Mouse (Mus musculus): ENCODE results near the gene Hlcs.
A peak's percentile ranks its signal among the peaks of the same experiment; 100 is the strongest.

The Hlcs gene

GRCm38 (mm10) chr16:94250640-94251349, 62.6 kb downstream of the Hlcs start:
- Histone ChIP-seq H3K9me3 (ENCODE audit: low read length) (no peaks in the 10 kb centered on the region), H3K27me3 (ENCODE audit: insufficient read depth, low read length) (peaks cover 11% of the 10 kb centered on the region), H3K36me3 (ENCODE audit: insufficient read depth, low read length) (no peaks in the 10 kb centered on the region), H3K4me1 (replicated peaks; ENCODE audit: low read depth, low read length) (peaks cover 27% of the 10 kb centered on the region), H3K4me3 (replicated peaks; ENCODE audit: low read length) (no peak overlapping the region)
- TF ChIP-seq NANOG (IDR thresholded peaks at IDR 0.05; ENCODE audit: borderline replicate concordance, low read length): no peak
- TF ChIP-seq CTCF (conservative IDR thresholded peaks at IDR 0.05; ENCODE audit: low read length): no peak
- no peak for TF ChIP-seq POU5F1 (IDR thresholded peaks at IDR 0.05; ENCODE audit: borderline replicate concordance, low read length)

GRCm38 (mm10) chr16:94250136-94250535, 63.2 kb downstream of the Hlcs start:
- no peaks in the 10 kb centered on the region for H3K9me3 ChIP-seq (ENCODE audit: low read length)
- TF ChIP-seq POU5F1 (IDR thresholded peaks at IDR 0.05; ENCODE audit: borderline replicate concordance, low read length) (no peak), NANOG (IDR thresholded peaks at IDR 0.05; ENCODE audit: borderline replicate concordance, low read length) (no peak), CTCF (conservative IDR thresholded peaks at IDR 0.05; ENCODE audit: low read length) (no peak)

DNA sequence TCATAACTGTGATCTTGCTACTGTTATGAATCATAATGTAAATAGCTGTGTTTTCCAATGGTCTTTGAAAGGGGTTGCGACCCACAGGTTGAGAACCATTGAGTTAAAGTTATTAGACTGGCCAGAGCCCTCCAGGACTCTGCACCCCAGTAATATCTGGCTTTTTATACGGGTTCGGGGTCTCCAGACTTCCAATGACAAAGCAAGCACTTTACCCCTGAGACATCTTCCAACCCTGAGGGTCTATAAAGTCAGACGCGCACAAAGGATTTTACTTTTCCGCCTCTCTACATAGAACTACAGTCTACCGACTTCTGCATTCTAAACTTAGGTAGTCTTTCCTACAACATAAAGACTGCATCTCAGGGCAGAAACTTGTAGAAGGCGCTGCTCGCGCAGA, 63.7 kb downstream of the Hlcs start:
- Histone ChIP-seq H3K27me3 (ENCODE audit: insufficient read depth, low read length) (peaks cover 16% of the 10 kb centered on the region), H3K4me1 (replicated peaks; ENCODE audit: low read depth, low read length) (peaks cover 36% of the 10 kb centered on the region), H3K36me3 (ENCODE audit: insufficient read depth, low read length) (no peaks in the 10 kb centered on the region), H3K9me3 (ENCODE audit: low read length) (no peaks in the 10 kb centered on the region), H3K4me3 (replicated peaks; ENCODE audit: low read length) (no peak overlapping the region)
- TF ChIP-seq NANOG (IDR thresholded peaks at IDR 0.05; ENCODE audit: borderline replicate concordance, low read length) (no peak), POU5F1 (IDR thresholded peaks at IDR 0.05; ENCODE audit: borderline replicate concordance, low read length) (no peak), CTCF (conservative IDR thresholded peaks at IDR 0.05; ENCODE audit: low read length) (no peak)

More at GRCm38 (mm10) chr16:94250136-94250535, 63.2 kb downstream of the Hlcs start:
- Histone ChIP-seq H3K4me1 (replicated peaks; ENCODE audit: low read depth, low read length) (peaks cover 34% of the 10 kb centered on the region), H3K4me3 (replicated peaks; ENCODE audit: low read length) (no peak overlapping the region), H3K36me3 (ENCODE audit: insufficient read depth, low read length) (no peaks in the 10 kb centered on the region), H3K27me3 (ENCODE audit: insufficient read depth, low read length) (peaks cover 14% of the 10 kb centered on the region)

- peaks cover 9% of the 10 kb centered on the region for H3K27me3 ChIP-seq (ENCODE audit: insufficient read depth, low read length)
- no peaks in the 10 kb centered on the region for H3K36me3 ChIP-seq (ENCODE audit: insufficient read depth, low read length)
- peaks cover 35% of the 10 kb centered on the region for H3K4me1 ChIP-seq (replicated peaks; ENCODE audit: low read depth, low read length)
- TF ChIP-seq CTCF (conservative IDR thresholded peaks at IDR 0.05; ENCODE audit: low read length) (no peak), NANOG (IDR thresholded peaks at IDR 0.05; ENCODE audit: borderline replicate concordance, low read length) (no peak), POU5F1 (IDR thresholded peaks at IDR 0.05; ENCODE audit: borderline replicate concordance, low read length) (no peak)
- no peak overlapping the region for H3K4me3 ChIP-seq (replicated peaks; ENCODE audit: low read length)
- H3K9me3 ChIP-seq (ENCODE audit: low read length): no peaks in the 10 kb centered on the region
Measured at GRCm38 (mm10) chr16:94248721-94249120, 64.7 kb downstream of the Hlcs start.

DNA sequence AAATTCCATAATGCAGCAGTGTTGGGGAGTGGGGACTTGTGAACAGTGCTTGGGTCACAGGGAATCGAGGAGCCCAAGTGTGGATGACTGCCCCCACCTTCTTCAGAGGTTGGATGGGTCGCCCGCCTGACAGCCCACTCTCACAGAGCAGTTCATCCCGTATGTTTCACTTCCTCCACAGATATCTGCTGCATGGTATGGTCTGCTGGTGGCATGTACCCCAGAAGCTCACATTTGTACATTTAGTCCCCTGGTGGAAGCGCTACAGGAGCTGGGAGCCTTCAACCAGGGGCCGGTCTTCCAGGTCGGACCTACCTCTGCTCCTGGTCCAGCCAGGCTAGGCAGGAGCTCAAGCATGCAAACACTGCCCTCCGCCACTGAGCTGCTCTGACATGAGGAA, 66.4 kb downstream of the Hlcs start:
- TF ChIP-seq NANOG (IDR thresholded peaks at IDR 0.05; ENCODE audit: borderline replicate concordance, low read length): no peak
- TF ChIP-seq CTCF (conservative IDR thresholded peaks at IDR 0.05; ENCODE audit: low read length): no peak
- no peak for TF ChIP-seq POU5F1 (IDR thresholded peaks at IDR 0.05; ENCODE audit: borderline replicate concordance, low read length)
- 0 out of 2 replicates have a peak, but pooled peaks cover 5% of the 10 kb centered on the region for H3K27me3 ChIP-seq (ENCODE audit: insufficient read depth, low read length)
- no peaks in the 10 kb centered on the region for H3K36me3 ChIP-seq (ENCODE audit: insufficient read depth, low read length)
- peaks cover 35% of the 10 kb centered on the region for H3K4me1 ChIP-seq (replicated peaks; ENCODE audit: low read depth, low read length)
- H3K9me3 ChIP-seq (ENCODE audit: low read length): no peaks in the 10 kb centered on the region
- H3K4me3 ChIP-seq (replicated peaks; ENCODE audit: low read length): peak overlapping the region; percentile 26; the same call in 1 of the 2 replicates

DNA sequence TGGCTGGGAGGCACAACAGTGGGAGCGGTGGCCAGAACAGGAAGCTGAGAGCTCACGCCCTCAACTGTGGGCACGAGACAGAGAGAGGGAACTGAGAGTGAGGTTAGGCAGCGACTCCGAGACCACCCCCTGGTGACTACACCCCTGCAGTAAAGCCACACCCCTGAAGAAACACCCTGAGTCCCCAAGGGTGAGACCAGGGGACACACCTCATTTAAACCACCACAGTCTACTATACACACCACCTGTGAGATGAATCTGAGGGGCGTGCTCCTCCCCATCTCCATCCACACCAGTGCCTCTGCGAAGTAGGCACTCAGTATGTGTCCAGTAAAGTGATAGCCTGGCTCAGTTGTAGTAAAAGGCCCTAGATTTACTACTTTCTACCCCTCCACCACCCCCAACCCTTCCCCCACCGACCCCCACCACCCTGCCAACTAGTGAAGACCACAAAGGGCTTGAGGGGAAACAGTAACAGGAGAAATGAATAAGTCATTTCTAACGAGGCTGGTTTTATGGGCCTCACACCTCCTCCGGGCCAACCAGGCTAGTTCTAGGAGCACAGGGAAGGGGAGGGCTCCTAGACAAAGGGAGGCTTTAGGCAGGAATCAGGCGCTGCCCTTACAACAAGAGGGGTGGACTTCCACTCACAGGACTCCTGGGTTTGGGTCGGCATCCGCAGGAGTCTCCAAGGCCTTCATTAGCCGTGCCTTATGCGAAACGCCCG, 67.2 kb downstream of the Hlcs start:
- H3K4me1 ChIP-seq (replicated peaks; ENCODE audit: low read depth, low read length): peaks cover 35% of the 10 kb centered on the region
- H3K27me3 ChIP-seq (ENCODE audit: insufficient read depth, low read length): 0 out of 2 replicates have a peak, but pooled peaks cover 5% of the 10 kb centered on the region
- H3K4me3 ChIP-seq (replicated peaks; ENCODE audit: low read length): peak overlapping the region; percentile 35
- no peaks in the 10 kb centered on the region for H3K9me3 ChIP-seq (ENCODE audit: low read length)
- TF ChIP-seq NANOG (IDR thresholded peaks at IDR 0.05; ENCODE audit: borderline replicate concordance, low read length) (no peak), CTCF (conservative IDR thresholded peaks at IDR 0.05; ENCODE audit: low read length) (no peak), POU5F1 (IDR thresholded peaks at IDR 0.05; ENCODE audit: borderline replicate concordance, low read length) (no peak)
- no peaks in the 10 kb centered on the region for H3K36me3 ChIP-seq (ENCODE audit: insufficient read depth, low read length)

- Histone ChIP-seq H3K9me3 (ENCODE audit: low read length) (no peaks in the 10 kb centered on the region), H3K36me3 (ENCODE audit: insufficient read depth, low read length) (no peaks in the 10 kb centered on the region), H3K4me3 (replicated peaks; ENCODE audit: low read length) (no peak overlapping the region), H3K27me3 (ENCODE audit: insufficient read depth, low read length) (peaks cover 8% of the 10 kb centered on the region; the same call in 1 of the 2 replicates), H3K4me1 (replicated peaks; ENCODE audit: low read depth, low read length) (peaks cover 65% of the 10 kb centered on the region)
- TF ChIP-seq CTCF (conservative IDR thresholded peaks at IDR 0.05; ENCODE audit: low read length): no peak
- TF ChIP-seq POU5F1 (IDR thresholded peaks at IDR 0.05; ENCODE audit: borderline replicate concordance, low read length): no peak
- TF ChIP-seq NANOG (IDR thresholded peaks at IDR 0.05; ENCODE audit: borderline replicate concordance, low read length): no peak
Measured at GRCm38 (mm10) chr16:94241126-94241525, 72.2 kb downstream of the Hlcs start.

GRCm38 (mm10) chr16:94240190-94240589, 73.2 kb downstream of the Hlcs start:
- TF ChIP-seq CTCF (conservative IDR thresholded peaks at IDR 0.05; ENCODE audit: low read length): no peak
- no peak for TF ChIP-seq NANOG (IDR thresholded peaks at IDR 0.05; ENCODE audit: borderline replicate concordance, low read length)
- no peak for TF ChIP-seq POU5F1 (IDR thresholded peaks at IDR 0.05; ENCODE audit: borderline replicate concordance, low read length)
- peaks cover 6% of the 10 kb centered on the region; the same call in 1 of the 2 replicates for H3K27me3 ChIP-seq (ENCODE audit: insufficient read depth, low read length)
- H3K9me3 ChIP-seq (ENCODE audit: low read length): no peaks in the 10 kb centered on the region
- no peak overlapping the region for H3K4me3 ChIP-seq (replicated peaks; ENCODE audit: low read length)
- no peaks in the 10 kb centered on the region for H3K36me3 ChIP-seq (ENCODE audit: insufficient read depth, low read length)
- peaks cover 65% of the 10 kb centered on the region for H3K4me1 ChIP-seq (replicated peaks; ENCODE audit: low read depth, low read length)
